Mouse (Mus musculus) erythroblast, adult 5-6 weeks (primary cell): Measurements from ENCODE around the gene Eif4g1. TPM values are rescaled to one million over a fixed set of nuclear protein-coding genes. Genes with fewer than 3 reads are reported as not detected.
A peak's percentile ranks its signal among the peaks of the same experiment; 100 is the strongest.

Source experiments
- ATAC-seq: replicated peaks from 2 replicates; pipeline ENCODE4 v1.8.0; 2016; ENCODE audit warnings: moderate number of reproducible peaks, mild to moderate bottlenecking, moderate TSS enrichment, inconsistent platforms; ENCODE audit not compliant: poor library complexity, low FRiP score, severe bottlenecking
- total RNA-seq, 2 experiments: library from RNA; stranded (forward) in 1 of 2; stranded (reverse) in 1 of 2; fragments of 150-400 nt in 1 of 2; fragments of 200-764, 138-1000 nt in 1 of 2; gene quantifications; 2 replicates each; pipeline versions ENCODE4 v1.2.3 to v1.2.4; 2015 to 2017; ENCODE audit warnings: low replicate concordance in 2 of 2

Eif4g1 gene
- total RNA-seq, 2 experiments from 2014 or later, result 60.1 to 76.1 TPM

DNA sequence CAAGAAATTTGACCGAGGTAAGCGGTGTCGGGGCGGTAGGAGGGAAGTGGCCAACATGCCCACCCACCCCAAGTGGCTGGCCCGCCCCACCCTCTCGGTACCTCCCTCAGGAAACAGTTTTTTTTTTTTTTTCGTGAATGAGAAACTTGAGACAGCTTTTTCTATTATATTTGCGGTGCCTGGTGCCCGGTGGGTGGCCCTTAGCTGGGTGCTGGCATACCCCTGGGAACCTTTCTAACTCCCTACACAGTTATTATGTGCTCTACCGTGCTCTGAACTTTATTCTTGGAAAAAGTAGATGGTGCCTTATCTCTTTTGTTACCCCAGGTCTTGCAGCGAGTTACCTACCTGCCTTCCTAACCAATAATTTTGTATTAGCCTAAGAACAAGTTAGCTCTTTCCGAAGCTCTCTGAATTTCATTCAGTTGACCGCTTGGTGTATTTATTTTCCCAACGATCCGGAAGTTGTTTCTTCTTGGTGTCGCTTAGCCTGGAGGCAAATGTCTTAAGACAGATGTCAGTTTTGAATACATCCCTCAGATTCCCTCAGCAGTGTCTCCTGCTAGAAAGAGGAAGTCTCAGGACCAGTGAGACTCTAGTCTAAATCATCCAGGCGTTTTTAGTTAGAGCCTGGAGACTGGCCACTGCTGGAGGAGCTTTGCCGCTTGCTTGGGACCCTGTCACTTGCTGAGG lies 50.0 kb downstream of the Eif4g1 start:
- ATAC-seq, result no peak

DNA sequence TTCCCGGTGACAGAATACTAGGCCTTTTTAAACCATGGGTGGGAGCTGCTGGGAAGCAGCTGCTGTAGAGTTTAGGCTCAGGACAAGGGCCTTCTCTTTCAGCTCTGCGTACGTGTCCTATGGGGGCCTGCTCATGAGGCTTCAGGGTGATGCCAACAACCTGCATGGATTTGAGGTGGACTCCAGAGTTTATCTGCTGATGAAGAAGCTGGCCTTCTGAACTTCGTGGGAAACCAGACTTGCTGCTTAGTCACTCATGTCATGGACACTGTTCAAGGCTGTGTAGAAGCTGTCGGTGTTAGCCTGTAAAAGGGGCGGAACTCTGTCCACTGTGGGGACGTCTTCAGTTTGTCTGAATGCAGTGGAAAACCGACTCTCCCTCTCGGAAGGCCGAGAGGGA lies 53.7 kb downstream of the Eif4g1 start:
- no peak for ATAC-seq

DNA sequence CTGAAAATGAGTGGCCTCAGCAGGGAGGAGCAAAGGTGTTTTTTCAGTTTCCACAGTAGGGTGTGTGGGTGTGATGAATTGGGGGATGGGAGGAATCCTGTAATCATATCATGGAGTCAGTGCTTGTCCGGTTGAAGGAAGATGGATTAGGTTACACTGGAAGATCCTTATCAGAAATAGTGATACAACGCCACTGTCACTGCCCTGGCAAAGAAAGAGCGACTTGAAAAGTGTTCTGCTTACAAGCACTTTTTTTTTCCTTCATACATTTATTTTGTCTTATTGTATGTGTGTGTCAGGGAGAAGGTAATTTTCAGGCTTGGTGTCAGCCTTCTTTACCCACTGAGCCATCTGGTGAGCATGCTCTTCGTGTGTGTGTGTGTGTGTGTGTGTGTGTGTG lies 54.6 kb downstream of the Eif4g1 start:
- no peak for ATAC-seq

DNA sequence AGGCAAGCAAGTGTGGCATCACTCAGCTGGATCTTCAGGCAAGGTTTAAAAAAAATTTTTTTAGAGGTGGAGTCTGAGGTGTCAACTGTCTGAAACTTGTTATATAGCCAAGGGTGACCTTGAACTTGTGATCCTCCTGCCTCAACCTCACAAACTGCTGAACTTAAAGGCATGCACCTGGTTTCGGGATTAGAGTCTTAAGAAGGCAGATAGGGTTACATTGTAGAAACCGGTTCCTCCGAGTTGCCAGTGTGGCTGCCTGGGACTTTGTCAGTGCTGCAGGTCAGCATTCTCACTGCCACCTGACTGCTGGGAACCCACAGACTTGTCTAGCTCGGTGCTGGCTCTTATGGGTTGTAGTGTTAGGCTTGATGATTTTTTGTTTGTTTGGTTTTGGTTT lies 55.1 kb downstream of the Eif4g1 start:
- no peak for ATAC-seq

DNA sequence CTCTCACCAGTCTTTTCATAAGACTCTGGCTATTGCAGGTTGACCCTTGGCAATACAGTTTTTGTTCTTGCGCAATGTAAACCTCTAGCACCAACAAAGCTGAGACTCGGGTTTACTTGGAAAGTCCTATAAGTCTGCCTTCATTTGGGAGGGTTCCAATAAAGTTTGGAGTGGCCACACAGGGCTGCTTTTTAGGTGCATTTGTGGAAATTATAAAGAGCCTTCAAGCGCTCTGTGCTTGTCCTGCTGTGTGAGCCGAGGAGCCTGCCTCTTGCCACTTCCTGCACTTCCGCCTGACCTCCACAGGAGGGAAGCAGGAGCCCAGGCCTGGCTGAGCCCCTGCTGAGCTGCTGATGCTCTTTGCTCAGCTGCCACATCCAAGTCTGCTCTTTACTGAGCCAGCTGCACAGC lies 56.2 kb downstream of the Eif4g1 start:
- 0 out of 2 replicates have a peak, but pooled peaks have one; percentile 59 for ATAC-seq

DNA sequence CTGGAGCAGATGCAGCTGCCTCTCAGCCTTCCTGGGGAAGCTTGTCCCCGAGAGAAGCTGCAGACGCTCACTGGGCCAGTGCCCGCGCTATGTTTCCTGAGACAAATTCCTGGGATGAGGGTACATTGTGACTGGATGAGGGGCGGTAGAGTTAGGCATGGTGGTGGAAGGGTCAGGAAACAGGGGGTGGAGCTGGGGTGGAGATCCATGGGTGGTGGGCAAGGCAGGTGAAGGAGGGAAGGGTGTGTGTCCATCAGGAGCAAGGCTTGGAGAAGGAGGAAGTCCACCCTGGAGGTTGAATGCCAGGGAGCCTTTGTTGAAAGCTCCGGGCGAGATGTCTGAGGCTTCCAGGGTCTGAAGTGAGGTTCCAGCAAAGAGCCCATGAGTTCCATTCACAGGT lies 57.2 kb downstream of the Eif4g1 start:
- ATAC-seq, result no peak

DNA sequence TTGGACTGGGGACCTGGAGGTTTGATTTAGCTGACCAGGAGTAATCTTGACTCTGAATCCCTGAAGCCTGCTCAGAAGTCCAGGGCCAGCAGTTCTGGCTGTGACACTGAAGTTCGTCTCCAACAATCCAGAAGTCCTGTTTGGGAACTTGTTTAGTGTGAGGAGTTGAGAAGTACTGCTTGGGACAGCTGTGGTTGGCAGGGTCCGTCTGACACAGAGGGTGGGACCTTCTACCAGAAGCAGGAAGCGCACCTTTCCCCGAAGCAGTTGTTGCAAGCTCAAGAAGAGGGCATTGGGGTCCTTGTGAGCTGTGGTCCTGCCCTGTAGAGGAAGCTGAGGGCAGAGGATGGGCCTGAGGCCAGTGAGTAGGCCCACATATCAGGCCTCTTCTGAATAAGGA lies 57.6 kb downstream of the Eif4g1 start:
- no peak for ATAC-seq

DNA sequence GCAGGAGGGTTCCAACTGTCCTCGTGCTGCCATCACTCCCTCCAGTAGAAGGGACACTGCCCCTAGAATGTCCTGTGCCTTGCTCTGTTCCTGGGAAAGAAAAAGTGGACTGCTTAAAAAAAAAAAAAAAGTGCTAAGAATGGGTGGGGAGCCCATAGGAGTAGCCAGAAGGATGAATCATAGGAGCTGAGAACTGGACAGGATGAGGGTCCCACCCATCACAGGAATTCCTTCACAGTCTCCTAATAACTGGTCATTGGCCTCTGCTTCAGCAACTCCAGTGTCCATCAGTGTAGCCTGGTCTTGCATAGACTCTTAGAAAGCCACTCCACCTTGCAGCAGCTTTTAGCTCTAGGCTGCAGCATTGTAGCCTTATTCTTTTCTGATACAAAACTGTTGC lies 58.3 kb downstream of the Eif4g1 start:
- no peak for ATAC-seq

DNA sequence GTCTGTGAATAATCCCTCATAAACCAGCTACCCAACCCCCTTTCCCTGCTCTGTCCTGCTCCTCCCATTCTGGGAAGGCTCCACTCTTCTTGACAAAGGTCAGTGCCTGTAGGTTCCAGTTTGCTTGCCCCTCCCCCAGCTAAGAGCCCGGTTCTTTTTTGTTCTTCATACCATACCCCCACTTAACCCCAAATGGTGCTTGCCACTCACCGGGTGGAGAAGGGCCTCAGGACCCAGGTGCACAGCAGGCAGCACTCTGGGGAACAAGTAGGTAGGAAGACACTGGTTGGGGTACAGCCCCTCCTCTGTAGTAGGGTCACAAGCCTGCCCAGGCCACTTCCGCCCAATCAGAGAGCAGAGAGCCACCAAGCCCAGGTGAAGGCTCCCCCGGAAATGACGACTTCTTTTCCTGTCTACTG lies 62.2 kb downstream of the Eif4g1 start:
- ATAC-seq, result no peak

DNA sequence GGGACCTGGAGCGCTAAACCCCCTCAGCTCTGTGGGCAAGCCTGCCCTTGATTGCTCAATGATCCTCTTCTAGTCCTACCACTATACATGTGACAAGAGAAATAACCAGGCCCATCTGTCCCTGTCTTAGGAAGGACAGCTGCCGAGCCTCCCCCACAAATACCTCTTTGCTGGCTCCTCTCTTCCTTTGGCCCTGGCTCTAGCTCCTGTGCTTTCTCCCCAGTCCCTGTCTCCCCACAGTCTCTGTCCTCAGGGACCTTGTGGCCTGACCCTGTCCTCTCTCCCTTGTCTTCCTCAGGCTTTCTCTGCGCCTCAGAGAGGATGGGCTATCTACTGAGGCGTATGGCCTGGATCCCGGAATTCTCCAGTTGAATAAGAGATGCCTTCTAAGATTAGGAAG lies 63.6 kb downstream of the Eif4g1 start:
- no peak for ATAC-seq

DNA sequence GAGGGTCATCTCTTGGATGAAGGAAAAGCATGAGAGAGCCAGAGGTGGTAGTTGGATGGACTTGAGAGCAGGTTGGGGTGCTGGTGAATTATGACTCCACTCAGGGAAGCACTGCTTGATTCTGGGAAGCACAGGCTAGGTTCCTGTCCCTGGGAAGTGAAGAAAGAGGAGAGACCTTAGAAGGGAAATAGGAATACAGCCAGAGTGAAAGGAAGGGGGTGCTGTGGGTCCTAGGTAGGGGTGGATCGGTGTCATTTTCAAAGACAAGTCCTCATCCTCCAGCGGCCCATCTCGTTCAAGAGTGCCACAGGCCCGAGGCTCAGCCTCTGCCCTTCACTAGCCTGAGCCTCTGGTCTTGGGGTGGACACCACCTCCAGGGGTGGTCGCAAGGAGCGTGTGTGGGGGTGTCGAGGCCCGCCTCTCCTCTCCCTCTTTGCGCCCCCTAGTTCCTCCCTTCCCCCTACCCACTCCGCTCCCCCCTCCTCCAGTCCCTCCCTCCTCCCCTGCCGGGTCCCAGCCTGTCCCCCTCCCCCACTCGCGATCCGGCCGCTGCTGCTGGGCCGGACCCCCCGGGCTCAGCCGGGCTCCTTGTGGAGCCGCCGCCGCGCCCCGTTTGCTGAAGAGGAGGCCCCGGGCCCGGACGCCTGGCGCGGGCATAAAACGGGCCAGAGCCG lies 64.3 kb downstream of the Eif4g1 start:
- ATAC-seq, result no peak

DNA sequence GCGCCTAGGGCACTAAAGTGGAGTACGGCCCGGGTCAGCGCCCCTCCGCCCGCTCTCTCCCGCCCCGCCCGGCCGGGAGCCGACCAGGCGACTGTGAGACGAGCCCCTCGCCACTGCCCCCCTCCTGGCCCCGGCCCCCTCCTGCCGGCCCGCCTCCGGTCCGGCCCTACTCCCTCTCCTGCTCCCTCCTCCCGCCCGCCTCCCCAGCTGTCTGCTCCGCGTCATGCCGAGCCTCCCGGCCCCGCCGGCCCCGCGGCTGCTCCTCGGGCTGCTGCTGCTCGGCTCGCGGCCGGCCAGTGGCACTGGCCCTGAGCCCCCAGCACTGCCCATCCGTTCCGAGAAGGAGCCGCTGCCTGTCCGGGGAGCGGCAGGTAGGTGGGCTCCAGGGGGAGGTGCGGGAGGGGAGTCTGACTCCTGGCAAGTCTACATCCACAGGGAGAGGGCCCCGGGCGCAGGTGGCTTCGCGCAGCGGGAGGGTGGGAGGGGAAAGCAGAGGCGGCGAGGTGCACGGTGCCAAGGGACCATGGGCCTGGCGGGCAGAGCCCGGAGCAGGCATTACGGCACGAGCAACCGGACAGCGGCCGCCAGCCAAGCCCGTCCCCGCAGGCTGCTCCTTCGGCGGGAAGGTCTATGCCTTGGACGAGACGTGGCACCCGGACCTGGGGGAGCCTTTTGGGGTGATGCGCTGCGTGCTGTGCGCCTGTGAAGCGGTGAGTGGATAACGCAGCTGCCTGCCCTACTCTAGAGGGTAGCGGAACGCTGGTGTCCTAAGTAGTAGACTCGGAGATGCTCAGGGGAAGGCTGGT lies 65.0 kb downstream of the Eif4g1 start, which contains the start of gene Chrd:
Gene Chrd, plus strand, starts transcription at position 203 of the 806 bp plus-strand sequence.
- no peak for ATAC-seq

DNA sequence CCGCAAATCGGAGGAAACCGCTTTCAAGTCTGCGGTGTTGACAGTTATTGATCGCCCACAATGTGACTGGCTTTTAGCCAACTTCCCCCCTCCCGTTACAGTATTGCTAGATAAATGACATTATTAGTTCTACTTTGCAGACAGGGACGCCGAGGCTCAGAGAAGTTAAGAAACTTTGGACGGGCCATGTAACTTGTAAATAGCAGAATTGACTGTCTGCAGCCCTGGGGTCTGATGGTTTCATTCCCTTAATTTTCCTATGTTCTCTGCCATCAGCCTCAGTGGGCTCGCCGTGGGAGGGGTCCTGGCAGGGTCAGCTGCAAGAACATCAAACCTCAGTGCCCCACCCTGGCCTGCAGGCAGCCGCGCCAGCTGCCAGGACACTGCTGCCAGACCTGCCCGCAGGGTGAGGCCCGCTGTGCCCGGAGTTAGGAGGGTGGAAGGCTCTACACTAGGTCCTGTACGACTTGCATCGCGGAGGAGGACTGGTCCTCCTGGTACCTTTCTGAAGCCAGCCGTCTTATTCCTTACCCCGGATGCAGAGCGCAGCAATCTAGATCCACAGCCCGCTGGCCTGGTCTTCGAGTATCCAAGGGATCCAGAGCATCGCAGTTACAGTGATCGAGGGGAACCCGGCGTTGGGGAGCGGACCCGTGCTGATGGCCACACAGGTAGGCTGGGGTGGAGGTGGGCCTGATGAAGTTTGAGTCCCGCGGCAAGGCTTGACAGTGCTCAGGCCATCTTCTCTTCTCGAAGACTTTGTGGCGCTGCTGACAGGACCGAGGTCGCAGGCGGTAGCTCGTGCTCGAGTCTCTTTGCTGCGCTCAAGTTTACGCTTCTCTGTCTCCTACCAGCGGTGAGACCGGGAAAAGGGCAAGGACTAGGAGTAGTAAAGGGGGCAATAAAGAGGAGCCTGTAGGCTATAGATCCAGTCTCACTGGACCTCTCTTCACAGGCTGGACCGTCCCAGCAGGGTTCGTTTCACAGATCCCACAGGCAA lies 65.9 kb downstream of the Eif4g1 start, which contains the start of gene Thpo:
Gene Thpo, minus strand, starts transcription at position 781 of the 1,000 bp plus-strand sequence.
- no peak for ATAC-seq

DNA sequence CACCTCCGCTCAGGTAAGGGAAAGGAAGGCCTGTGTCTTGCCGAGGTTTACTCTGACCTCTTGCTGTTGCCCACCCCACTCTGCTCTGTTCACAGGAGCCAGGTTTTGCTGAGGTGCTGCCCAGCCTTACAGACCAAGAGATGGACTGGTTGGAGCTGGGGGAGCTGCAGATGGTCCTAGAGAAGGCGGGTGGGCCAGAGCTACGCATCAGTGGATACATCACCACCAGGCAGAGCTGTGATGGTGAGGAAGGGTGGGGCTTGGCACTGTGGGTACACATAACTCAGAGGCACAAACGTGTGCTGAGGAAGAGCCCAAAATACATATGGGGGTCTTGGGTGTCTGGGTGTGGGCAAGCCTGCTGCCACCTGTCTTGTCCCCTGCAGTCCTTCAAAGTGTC lies 67.5 kb downstream of the Eif4g1 start:
- no peak for ATAC-seq

DNA sequence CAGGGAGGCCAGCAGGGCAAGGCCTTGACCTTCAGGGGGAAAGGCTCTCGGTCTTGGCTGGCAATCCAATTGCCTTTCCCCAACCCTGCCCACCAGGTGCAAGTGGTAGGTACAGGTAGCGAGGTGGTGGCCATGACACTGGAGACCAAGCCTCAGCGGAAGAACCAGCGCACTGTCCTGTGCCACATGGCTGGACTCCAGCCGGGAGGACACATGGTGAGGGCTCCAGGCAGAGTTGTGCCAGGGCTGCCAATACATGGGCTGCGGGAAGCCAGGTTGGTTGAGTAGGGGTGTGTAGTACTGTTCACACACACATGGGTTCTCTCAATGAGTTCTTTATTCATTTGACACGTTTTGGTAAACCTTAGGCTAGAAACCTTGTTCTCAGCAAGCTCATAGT lies 68.1 kb downstream of the Eif4g1 start:
- no peak for ATAC-seq

DNA sequence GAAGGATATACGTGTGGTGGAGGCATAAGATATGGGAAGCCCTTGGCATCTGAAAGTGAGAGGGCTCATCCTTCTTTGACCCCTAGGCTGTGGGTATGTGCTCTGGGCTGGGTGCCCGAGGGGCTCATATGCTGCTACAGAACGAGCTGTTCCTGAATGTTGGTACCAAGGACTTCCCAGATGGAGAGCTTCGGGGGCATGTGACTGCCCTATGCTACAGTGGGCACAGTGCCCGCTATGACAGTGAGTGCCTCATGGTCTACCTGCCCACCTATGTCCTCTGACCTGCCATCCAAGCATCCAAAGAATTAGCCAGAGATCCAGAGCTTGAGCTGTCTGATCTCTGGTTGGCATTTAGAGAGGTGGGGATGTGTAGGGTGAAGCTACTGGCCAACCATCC lies 68.7 kb downstream of the Eif4g1 start:
- ATAC-seq, result no peak

DNA sequence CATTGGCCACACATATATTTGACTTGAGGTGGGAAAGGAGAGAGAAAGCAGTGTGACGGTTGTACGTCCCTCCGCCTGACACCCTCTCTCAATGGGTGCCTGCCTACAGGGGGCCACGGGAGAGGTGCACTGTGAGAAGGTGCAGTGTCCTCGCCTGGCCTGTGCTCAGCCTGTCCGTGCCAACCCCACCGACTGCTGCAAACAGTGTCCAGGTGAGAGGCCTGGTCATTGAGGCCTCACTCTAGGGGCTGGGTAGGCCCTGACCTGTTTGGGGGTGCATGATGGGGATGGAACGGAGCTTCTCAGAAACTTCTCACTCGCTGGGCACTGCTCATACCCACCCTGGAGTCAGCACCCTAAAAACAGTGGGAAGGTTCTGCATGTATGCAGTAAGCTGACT lies 71.7 kb downstream of the Eif4g1 start:
- no peak for ATAC-seq
